ENCODE assay signal across 26 mouse cellular contexts in genomic region chr9:62940966-62941365, GRCm38 (mm10).
"Had no signal": no experiment of that assay in that cellular context is flagged by ENCODE, and none has a peak within 500 bp of the region (broad histone marks: within the 10 kb centered on the region; RNA-seq: fewer than 3 reads in every experiment).

No protein-coding gene starts in this region.

- ATAC-seq: hindbrain, embryonic 16.5 days; inflammation-experienced regulatory T-cells, adult 6 months; intestine, embryonic 15.5 days; intestine, postnatal 0 days; liver, embryonic 12.5 days had no signal

- H3K9me3 ChIP-seq: heart, embryonic 10.5 days; heart, embryonic 12.5 days; hindbrain, embryonic 10.5 days; hindbrain, embryonic 12.5 days; intestine, embryonic 15.5 days; limb, embryonic 13.5 days; limb, embryonic 15.5 days; liver, embryonic 12.5 days had no signal

- H3K4me3 ChIP-seq: gastrocnemius, adult 2 months; heart, embryonic 10.5 days; heart, embryonic 12.5 days; hindbrain, embryonic 10.5 days; hindbrain, embryonic 12.5 days; intestine, embryonic 15.5 days; layer of hippocampus, adult 2 months; limb, embryonic 13.5 days; limb, embryonic 15.5 days; liver, embryonic 12.5 days had no signal

- H3K27me3 ChIP-seq: heart, embryonic 12.5 days; hindbrain, embryonic 12.5 days; intestine, embryonic 15.5 days; limb, embryonic 13.5 days; limb, embryonic 15.5 days; liver, embryonic 12.5 days had no signal

- H3K36me3 ChIP-seq: heart, embryonic 12.5 days; hindbrain, embryonic 12.5 days; intestine, embryonic 15.5 days; limb, embryonic 13.5 days had no signal

- DNase-seq: gastrocnemius, adult 2 months; gastrocnemius, postnatal 10 days; gastrocnemius, postnatal 25 days; heart, adult 18-20 months; heart, postnatal 10 days; heart, postnatal 4 days; kidney, adult 18-20 months; kidney, adult 8-10 months; kidney, postnatal 10 days; kidney, postnatal 25 days; kidney, postnatal 4 days; layer of hippocampus, adult 9-11 months; layer of hippocampus, postnatal 36 days; left cerebral cortex, postnatal 4 days had no signal

- H3K4me1 ChIP-seq: limb, embryonic 13.5 days; limb, embryonic 15.5 days had no signal
